Mouse (Mus musculus): ENCODE measurements at regions not wholly inside any gene's neighbourhood (a gene's known extent, or its start where the extent isn't known, plus 50 kb on each side); places are given as distances from the start of the nearest gene placed in this dataset.

GRCm38 (mm10) chr3:70319139-70319538, 311.7 kb downstream of the Otol1 start:
- TF ChIP-seq CTCF (conservative IDR thresholded peaks at IDR 0.05; ENCODE audit: insufficient read depth, insufficient read length, low read depth, low read length) (no peak), POLR2A (IDR thresholded peaks at IDR 0.05; ENCODE audit: low read depth, low read length) (no peak)

Data from kidney, adult 2 months (tissue).